Mouse (Mus musculus): ENCODE data around the gene Lgals9.

The Lgals9 gene

DNA sequence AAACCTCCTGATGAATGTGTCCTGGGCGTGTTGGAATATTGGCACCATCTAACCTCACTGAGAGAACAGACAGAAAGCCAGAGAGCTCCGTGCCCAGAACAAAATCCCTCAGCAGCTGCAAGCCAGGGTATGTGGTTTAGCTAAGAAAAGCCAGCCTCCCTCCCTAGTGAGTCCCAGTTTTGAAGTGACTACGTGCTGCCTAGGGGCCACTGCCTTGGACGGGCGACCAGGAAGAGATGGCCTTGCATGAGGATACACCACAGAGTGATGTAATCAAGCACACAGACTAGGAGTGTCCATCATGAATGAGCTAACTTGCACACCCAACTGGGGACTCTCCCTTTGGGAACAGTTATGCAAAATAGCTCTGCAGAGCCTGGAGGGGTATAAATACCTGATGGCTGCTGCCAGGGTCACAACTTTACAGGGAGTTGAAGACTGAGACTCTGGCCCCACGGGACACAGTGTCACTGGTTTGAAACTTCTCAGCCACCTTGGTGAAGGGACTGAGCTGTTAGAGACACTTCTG is 64.3 kb downstream of the Lgals9 start, which contains the start of gene Nos2:
Nos2 (plus strand) TSS at position 377 of the 529 bp plus-strand sequence.
- no peak for DNase-seq (ENCODE audit: low read depth)

GRCm38 (mm10) chr11:78919745-78920144 is 65.0 kb downstream of the Lgals9 start:
- no peak for DNase-seq (ENCODE audit: low read depth)

DNA sequence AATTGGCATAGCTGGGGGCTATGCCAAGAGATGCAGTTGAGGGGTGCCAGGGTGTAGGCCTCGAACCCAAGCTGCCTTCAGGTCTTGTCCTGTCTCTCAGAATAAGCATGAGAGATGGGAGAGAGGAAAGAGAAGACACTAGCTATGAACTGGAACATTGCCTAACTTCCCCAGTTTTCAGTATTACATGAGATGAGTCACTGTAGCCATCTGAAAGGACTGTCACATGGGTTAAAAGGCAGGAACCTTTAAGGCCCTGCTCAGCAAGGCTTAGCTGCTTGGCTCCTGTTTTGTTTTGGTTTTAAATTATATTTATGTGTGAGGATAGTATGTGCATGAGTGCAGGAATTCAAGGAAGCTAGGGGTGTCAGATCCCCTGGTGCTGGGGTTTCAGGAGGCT is 68.3 kb downstream of the Lgals9 start:
- no peak for DNase-seq (ENCODE audit: low read depth)

GRCm38 (mm10) chr11:78915473-78915872 is 69.3 kb downstream of the Lgals9 start:
- no peak for DNase-seq (ENCODE audit: low read depth)

All from c-Kit-positive CD71-positive TER-119-negative erythroid progenitor cells, embryonic 14.5 days (primary cell).